Mouse (Mus musculus): ENCODE results near the gene Il1rap. TPM values are rescaled to one million over a fixed set of nuclear protein-coding genes. Genes with fewer than 3 reads are reported as not detected.
A peak's percentile ranks its signal among the peaks of the same experiment; 100 is the strongest.

Gene Il1rap
- total RNA-seq, 1 experiment from 2014 or later, result 21.3 TPM

GRCm38 (mm10) chr16:26604621-26605020, 23.1 kb downstream of the Il1rap start:
- ATAC-seq (replicated peaks; ENCODE audit: insufficient number of reproducible peaks, low FRiP score, low TSS enrichment, poor library complexity, severe bottlenecking), result no peak

- no peak for ATAC-seq (replicated peaks; ENCODE audit: insufficient number of reproducible peaks, low FRiP score, low TSS enrichment, poor library complexity, severe bottlenecking)
Measured at GRCm38 (mm10) chr16:26608003-26608402, 26.5 kb downstream of the Il1rap start.

- no peak for ATAC-seq (replicated peaks; ENCODE audit: insufficient number of reproducible peaks, low FRiP score, low TSS enrichment, poor library complexity, severe bottlenecking)
Measured at GRCm38 (mm10) chr16:26610508-26610907, 29.0 kb downstream of the Il1rap start.

- no peak for ATAC-seq (replicated peaks; ENCODE audit: insufficient number of reproducible peaks, low FRiP score, low TSS enrichment, poor library complexity, severe bottlenecking)
Measured at GRCm38 (mm10) chr16:26612499-26613220, 31.2 kb downstream of the Il1rap start.

- ATAC-seq (replicated peaks; ENCODE audit: insufficient number of reproducible peaks, low FRiP score, low TSS enrichment, poor library complexity, severe bottlenecking), result no peak
Measured at GRCm38 (mm10) chr16:26623141-26623540, 41.6 kb downstream of the Il1rap start.

GRCm38 (mm10) chr16:26626065-26626464, 44.6 kb downstream of the Il1rap start:
- ATAC-seq (replicated peaks; ENCODE audit: insufficient number of reproducible peaks, low FRiP score, low TSS enrichment, poor library complexity, severe bottlenecking), result no peak

GRCm38 (mm10) chr16:26634800-26635199, 53.3 kb downstream of the Il1rap start:
- ATAC-seq (replicated peaks; ENCODE audit: insufficient number of reproducible peaks, low FRiP score, low TSS enrichment, poor library complexity, severe bottlenecking), result no peak

- ATAC-seq (replicated peaks; ENCODE audit: insufficient number of reproducible peaks, low FRiP score, low TSS enrichment, poor library complexity, severe bottlenecking), result no peak
Measured at GRCm38 (mm10) chr16:26643077-26643476, 61.6 kb downstream of the Il1rap start.

- ATAC-seq (replicated peaks; ENCODE audit: insufficient number of reproducible peaks, low FRiP score, low TSS enrichment, poor library complexity, severe bottlenecking), result no peak
Measured at GRCm38 (mm10) chr16:26646066-26646465, 64.6 kb downstream of the Il1rap start.

- ATAC-seq (replicated peaks; ENCODE audit: insufficient number of reproducible peaks, low FRiP score, low TSS enrichment, poor library complexity, severe bottlenecking), result no peak
Measured at GRCm38 (mm10) chr16:26647036-26647435, 65.5 kb downstream of the Il1rap start.

GRCm38 (mm10) chr16:26662722-26663436, 81.4 kb downstream of the Il1rap start:
- no peak for ATAC-seq (replicated peaks; ENCODE audit: insufficient number of reproducible peaks, low FRiP score, low TSS enrichment, poor library complexity, severe bottlenecking)

GRCm38 (mm10) chr16:26666401-26666800, 84.9 kb downstream of the Il1rap start:
- no peak for ATAC-seq (replicated peaks; ENCODE audit: insufficient number of reproducible peaks, low FRiP score, low TSS enrichment, poor library complexity, severe bottlenecking)

GRCm38 (mm10) chr16:26669081-26669480, 87.6 kb downstream of the Il1rap start:
- no peak for ATAC-seq (replicated peaks; ENCODE audit: insufficient number of reproducible peaks, low FRiP score, low TSS enrichment, poor library complexity, severe bottlenecking)

GRCm38 (mm10) chr16:26680381-26680780, 98.9 kb downstream of the Il1rap start:
- no peak for ATAC-seq (replicated peaks; ENCODE audit: insufficient number of reproducible peaks, low FRiP score, low TSS enrichment, poor library complexity, severe bottlenecking)

- peak; percentile 87 for ATAC-seq (replicated peaks; ENCODE audit: insufficient number of reproducible peaks, low FRiP score, low TSS enrichment, poor library complexity, severe bottlenecking)
Measured at GRCm38 (mm10) chr16:26689771-26690170, 108.3 kb downstream of the Il1rap start.

- ATAC-seq (replicated peaks; ENCODE audit: insufficient number of reproducible peaks, low FRiP score, low TSS enrichment, poor library complexity, severe bottlenecking), result no peak
Measured at GRCm38 (mm10) chr16:26691294-26691693, 109.8 kb downstream of the Il1rap start.

GRCm38 (mm10) chr16:26698076-26698475, 116.6 kb downstream of the Il1rap start:
- ATAC-seq (replicated peaks; ENCODE audit: insufficient number of reproducible peaks, low FRiP score, low TSS enrichment, poor library complexity, severe bottlenecking), result no peak

- no peak for ATAC-seq (replicated peaks; ENCODE audit: insufficient number of reproducible peaks, low FRiP score, low TSS enrichment, poor library complexity, severe bottlenecking)
Measured at GRCm38 (mm10) chr16:26700440-26701103, 119.1 kb downstream of the Il1rap start.

- ATAC-seq (replicated peaks; ENCODE audit: insufficient number of reproducible peaks, low FRiP score, low TSS enrichment, poor library complexity, severe bottlenecking), result no peak
Measured at GRCm38 (mm10) chr16:26705658-26706371, 124.3 kb downstream of the Il1rap start.

Data from monocyte, adult 5-6 weeks (primary cell).